Mouse (Mus musculus) hindbrain, embryonic 10.5 days (tissue): ENCODE results near the gene Xylb. TPM values are rescaled to one million over a fixed set of nuclear protein-coding genes. Genes with fewer than 3 reads are reported as not detected.
A peak's percentile ranks its signal among the peaks of the same experiment; 100 is the strongest.

Experiments
- DNase-seq: peaks from one replicate; pipeline ENCODE4 v3.0.0-alpha.2; 2017; ENCODE audit warnings: low spot score
- H3K27ac ChIP-seq: fragments of 300-500 bp; sonication (generic); 2 replicates; pipeline ENCODE4 v1.5.1; 2016; ENCODE audit warnings: mild to moderate bottlenecking, moderate library complexity
- H3K27me3 ChIP-seq: fragments of 300-500 bp; sonication (generic); 2 replicates; pipeline ENCODE4 v1.6.1; 2016; ENCODE audit warnings: mild to moderate bottlenecking; ENCODE audit not compliant: poor library complexity, insufficient read depth, severe bottlenecking
- H3K36me3 ChIP-seq: fragments of 300-500 bp; sonication (generic); 2 replicates; pipeline ENCODE4 v1.6.1; 2016; ENCODE audit warnings: mild to moderate bottlenecking, moderate library complexity
- H3K4me1 ChIP-seq: fragments of 300-500 bp; sonication (generic); replicated peaks from 2 replicates; pipeline ENCODE4 v1.6.1; 2016; ENCODE audit warnings: mild to moderate bottlenecking
- H3K4me3 ChIP-seq: fragments of 300-500 bp; sonication (generic); 2 replicates; pipeline ENCODE4 v1.5.1; 2016; ENCODE audit warnings: mild to moderate bottlenecking, moderate library complexity
- H3K9me3 ChIP-seq: fragments of 300-500 bp; sonication (generic); 2 replicates; pipeline ENCODE4 v1.6.1; 2016; ENCODE audit warnings: mild to moderate bottlenecking, moderate library complexity
- WGBS: fragments of 180-500 bp; shearing (Covaris S2); methylation state at CpG from one replicate; pipeline ENCODE4 v1.1.7; 2016; 5-methylcytosine and 5-hydroxymethylcytosine counted together
- polyA plus RNA-seq: library from polyadenylated mRNA; unstranded; fragments of >200 nt; fragmentation: Nextera tagmentation; extraction: Ambion mirVana; gene quantifications from 2 replicates; pipeline ENCODE4 v1.2.1, GENCODE M21; 2016

Xylb gene
- 6.6 and 7.0 TPM in 2 replicates for polyA plus RNA-seq

GRCm38 (mm10) chr9:119357331-119358057 lies at the start of gene Xylb:
Xylb (plus strand) TSS chr9:119357381.
- no peaks in the 10 kb centered on the region for H3K9me3 ChIP-seq
- 0 out of 2 replicates have a peak, but pooled peaks cover 3% of the 10 kb centered on the region for H3K36me3 ChIP-seq
- H3K4me3 ChIP-seq = peak within 1 kb of the TSS; percentile 77
- peaks cover 13% of the 10 kb centered on the region for H3K4me1 ChIP-seq
- H3K27me3 ChIP-seq = peaks cover 4% of the 10 kb centered on the region; the same call in 1 of the 2 replicates
- WGBS = 4% methylated on average over 65 of the region's 65 CpGs
- H3K27ac ChIP-seq = peak within 1 kb of the TSS; percentile 88
- peak; percentile 89 for DNase-seq

GRCm38 (mm10) chr9:119309067-119309466 lies 48.1 kb upstream of the Xylb start:
- H3K27ac ChIP-seq = no peak overlapping the region
- no peak overlapping the region for H3K4me3 ChIP-seq
- H3K9me3 ChIP-seq = no peaks in the 10 kb centered on the region
- DNase-seq = no peak
- no peaks in the 10 kb centered on the region for H3K4me1 ChIP-seq
- H3K36me3 ChIP-seq = 0 out of 2 replicates have a peak, but pooled peaks cover 4% of the 10 kb centered on the region
- 94% methylated on average over 1 of the region's 1 CpGs for WGBS
- no peaks in the 10 kb centered on the region for H3K27me3 ChIP-seq

- no peak for DNase-seq
- no peak overlapping the region for H3K4me3 ChIP-seq
- H3K9me3 ChIP-seq = no peaks in the 10 kb centered on the region
- H3K4me1 ChIP-seq = no peaks in the 10 kb centered on the region
- no peaks in the 10 kb centered on the region for H3K27me3 ChIP-seq
- 95% methylated on average over 10 of the region's 10 CpGs for WGBS
- H3K36me3 ChIP-seq = no peaks in the 10 kb centered on the region
- no peak overlapping the region for H3K27ac ChIP-seq
These were observed 44.1 kb upstream of the Xylb start for GRCm38 (mm10) chr9:119313096-119313495.

- Histone ChIP-seq H3K9me3 (no peaks in the 10 kb centered on the region), H3K4me1 (peaks cover 27% of the 10 kb centered on the region), H3K36me3 (peaks cover 4% of the 10 kb centered on the region; the same call in 1 of the 2 replicates), H3K27ac (no peak overlapping the region), H3K4me3 (no peak overlapping the region), H3K27me3 (no peaks in the 10 kb centered on the region)
- WGBS = 92% methylated on average over 1 of the region's 1 CpGs
- no peak for DNase-seq
These were observed 38.3 kb upstream of the Xylb start for GRCm38 (mm10) chr9:119318891-119319290.

- 80% methylated on average over 7 of the region's 7 CpGs for WGBS
- no peaks in the 10 kb centered on the region for H3K9me3 ChIP-seq
- peaks cover 27% of the 10 kb centered on the region for H3K4me1 ChIP-seq
These were observed 36.7 kb upstream of the Xylb start for GRCm38 (mm10) chr9:119320446-119320845.

GRCm38 (mm10) chr9:119320946-119321345 lies 36.2 kb upstream of the Xylb start:
- H3K27me3 ChIP-seq = no peaks in the 10 kb centered on the region
- H3K4me3 ChIP-seq = peak overlapping the region; percentile 95
- H3K27ac ChIP-seq = peak overlapping the region; percentile 99
- peaks cover 27% of the 10 kb centered on the region for H3K4me1 ChIP-seq
- 13% methylated on average over 7 of the region's 7 CpGs for WGBS
- H3K9me3 ChIP-seq = no peaks in the 10 kb centered on the region
- no peak for DNase-seq
- peaks cover 4% of the 10 kb centered on the region; the same call in 1 of the 2 replicates for H3K36me3 ChIP-seq

More at GRCm38 (mm10) chr9:119320446-119320845, 36.7 kb upstream of the Xylb start:
- Histone ChIP-seq H3K27ac (no peak overlapping the region), H3K36me3 (peaks cover 4% of the 10 kb centered on the region; the same call in 1 of the 2 replicates), H3K4me3 (peak overlapping the region; percentile 95), H3K27me3 (no peaks in the 10 kb centered on the region)
- DNase-seq = no peak

- Histone ChIP-seq H3K4me1 (peaks cover 27% of the 10 kb centered on the region), H3K4me3 (peak overlapping the region; percentile 95), H3K27me3 (no peaks in the 10 kb centered on the region), H3K27ac (peak overlapping the region; percentile 99), H3K9me3 (no peaks in the 10 kb centered on the region), H3K36me3 (peaks cover 4% of the 10 kb centered on the region; the same call in 1 of the 2 replicates)
- WGBS = under 1% methylated on average over 59 of the region's 59 CpGs
- no peak for DNase-seq
These were observed 35.6 kb upstream of the Xylb start for GRCm38 (mm10) chr9:119321392-119322229.

- WGBS = under 1% methylated on average over 76 of the region's 76 CpGs
- H3K27me3 ChIP-seq = no peaks in the 10 kb centered on the region
- DNase-seq = peak; percentile 97
These were observed 34.6 kb upstream of the Xylb start, which contains the start of gene Oxsr1 for GRCm38 (mm10) chr9:119322289-119323259. Oxsr1 (minus strand) TSS chr9:119322427.

GRCm38 (mm10) chr9:119323260-119323645 lies 33.9 kb upstream of the Xylb start:
- peaks cover 3% of the 10 kb centered on the region; the same call in 1 of the 2 replicates for H3K36me3 ChIP-seq
- WGBS = 10% methylated on average over 9 of the region's 9 CpGs
- H3K4me3 ChIP-seq = peak overlapping the region; percentile 95
- no peaks in the 10 kb centered on the region for H3K9me3 ChIP-seq
- H3K4me1 ChIP-seq = peaks cover 27% of the 10 kb centered on the region
- H3K27me3 ChIP-seq = no peaks in the 10 kb centered on the region
- peak overlapping the region; percentile 99 for H3K27ac ChIP-seq
- DNase-seq = no peak

More at GRCm38 (mm10) chr9:119322289-119323259, 34.6 kb upstream of the Xylb start, which contains the start of gene Oxsr1:
- peak within 1 kb of the TSS; percentile 95 for H3K4me3 ChIP-seq
- H3K36me3 ChIP-seq = peaks cover 4% of the 10 kb centered on the region; the same call in 1 of the 2 replicates
- H3K27ac ChIP-seq = peak within 1 kb of the TSS; percentile 99
- peaks cover 27% of the 10 kb centered on the region for H3K4me1 ChIP-seq
- H3K9me3 ChIP-seq = no peaks in the 10 kb centered on the region

GRCm38 (mm10) chr9:119324130-119324529 lies 33.1 kb upstream of the Xylb start:
- Histone ChIP-seq H3K27ac (no peak overlapping the region), H3K9me3 (no peaks in the 10 kb centered on the region), H3K4me3 (no peak overlapping the region), H3K27me3 (no peaks in the 10 kb centered on the region), H3K4me1 (peaks cover 27% of the 10 kb centered on the region), H3K36me3 (no peaks in the 10 kb centered on the region)
- no peak for DNase-seq
- WGBS = 74% methylated on average over 1 of the region's 1 CpGs

- H3K4me1 ChIP-seq = peaks cover 1% of the 10 kb centered on the region; the same call in 1 of the 2 replicates
- no peaks in the 10 kb centered on the region for H3K36me3 ChIP-seq
- DNase-seq = no peak
- H3K27me3 ChIP-seq = no peaks in the 10 kb centered on the region
- WGBS = 90% methylated on average over 3 of the region's 3 CpGs
- H3K9me3 ChIP-seq = no peaks in the 10 kb centered on the region
- no peak overlapping the region for H3K4me3 ChIP-seq
- H3K27ac ChIP-seq = no peak overlapping the region
These were observed 28.7 kb upstream of the Xylb start for GRCm38 (mm10) chr9:119328488-119328887.
